Mouse (Mus musculus) heart, embryonic 13.5 days (tissue): ENCODE data around the gene BC024978. TPM values are rescaled to one million over a fixed set of nuclear protein-coding genes. Genes with fewer than 3 reads are reported as not detected.

Source experiments
- ATAC-seq: fragments of 200-750 bp; cut with Nextera tagmentation; 2 replicates; pipeline ENCODE4 v1.8.0; 2017; ENCODE audit warnings: moderate TSS enrichment; ENCODE audit not compliant: insufficient number of reproducible peaks, low FRiP score, low TSS enrichment; ENCODE audit errors: extremely low read depth
- H3K27ac ChIP-seq: fragments of 300-500 bp; sonication (generic); replicated peaks from 2 replicates; pipeline ENCODE4 v1.5.1; 2015; ENCODE audit warnings: moderate library complexity, mild to moderate bottlenecking, inconsistent platforms
- H3K27me3 ChIP-seq: fragments of 300-500 bp; sonication (generic); replicated peaks from 2 replicates; pipeline ENCODE4 v1.6.1; 2015; ENCODE audit warnings: mild to moderate bottlenecking, inconsistent platforms
- H3K36me3 ChIP-seq: fragments of 300-500 bp; sonication (generic); 2 replicates; pipeline ENCODE4 v1.6.1; 2015; ENCODE audit warnings: mild to moderate bottlenecking, inconsistent platforms
- H3K4me1 ChIP-seq: fragments of 300-500 bp; sonication (generic); 2 replicates; pipeline ENCODE4 v1.6.1; 2015; ENCODE audit warnings: inconsistent platforms
- H3K4me2 ChIP-seq: fragments of 300-500 bp; sonication (generic); 2 replicates; pipeline ENCODE4 v1.6.1; 2015; ENCODE audit warnings: inconsistent platforms, mild to moderate bottlenecking, moderate library complexity
- H3K4me3 ChIP-seq: fragments of 300-500 bp; sonication (generic); 2 replicates; pipeline ENCODE4 v1.5.1; 2015; ENCODE audit warnings: moderate library complexity, mild to moderate bottlenecking, inconsistent platforms
- H3K9ac ChIP-seq: fragments of 300-500 bp; sonication (generic); 2 replicates; pipeline ENCODE4 v1.6.1; 2015; ENCODE audit warnings: inconsistent platforms, mild to moderate bottlenecking, moderate library complexity
- H3K9me3 ChIP-seq: fragments of 300-500 bp; sonication (generic); 2 replicates; pipeline ENCODE4 v1.6.1; 2016; ENCODE audit warnings: inconsistent platforms
- WGBS: fragments of 180-500 bp; shearing (Covaris S2); methylation state at CpG from one replicate; pipeline ENCODE4 v1.1.7; 2015; ENCODE audit warnings: mixed read lengths; 5-methylcytosine and 5-hydroxymethylcytosine counted together
- microRNA counts: library from miRNA; unstranded; fragments of <30 nt; microRNA quantifications from one replicate; lab custom pipeline; 2016
- microRNA-seq: library from miRNA; unstranded; fragments of <30 nt; microRNA quantifications from one replicate; pipeline ENCODE4, GENCODE M21; 2016
- polyA plus RNA-seq: library from polyadenylated mRNA; unstranded; fragments of >200 nt; fragmentation: Nextera tagmentation; extraction: Ambion mirVana; gene quantifications from 2 replicates; pipeline ENCODE4 v1.2.1, GENCODE M21; 2015

BC024978 gene
- polyA plus RNA-seq, 1 experiment from 2014 or later, result 2.9 TPM

DNA sequence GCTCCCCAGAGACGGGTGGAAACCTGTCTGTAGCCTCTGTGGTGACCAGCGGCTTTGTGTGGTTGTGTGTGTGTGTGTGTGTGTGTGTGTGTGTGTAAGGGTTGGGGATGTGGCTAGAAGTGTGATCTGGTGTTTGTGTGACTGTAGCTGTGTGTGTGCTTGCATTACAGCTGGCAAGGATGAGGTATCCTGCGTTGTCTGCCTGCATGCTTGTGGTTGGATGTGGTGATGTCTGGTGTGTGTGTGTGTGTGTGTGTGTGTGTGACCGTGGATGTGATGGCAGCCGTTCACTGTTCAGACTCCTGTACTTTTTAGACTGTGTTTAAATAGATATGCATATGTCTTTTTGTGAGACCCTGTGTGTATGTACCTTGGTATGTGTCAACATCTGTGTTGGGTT, 64.2 kb downstream of the BC024978 start:
- peaks cover 26% of the 10 kb centered on the region for H3K36me3 ChIP-seq
- 32% methylated on average over 5 of the region's 5 CpGs for WGBS
- H3K27me3 ChIP-seq, result no peaks in the 10 kb centered on the region
- peaks cover 39% of the 10 kb centered on the region for H3K4me1 ChIP-seq
- H3K9me3 ChIP-seq, result no peaks in the 10 kb centered on the region
- peak overlapping the region; percentile 65 for H3K27ac ChIP-seq
- peak overlapping the region; percentile 81 for H3K4me3 ChIP-seq
- no peak for ATAC-seq
- H3K4me2 ChIP-seq, result peak overlapping the region; percentile 88
- peak overlapping the region; percentile 96 for H3K9ac ChIP-seq

MicroRNA genes within 50 kb of the gene (microRNA counts, 519-probe panel; counts per million panel counts)
- 209 counts per million, percentile 61 among the panel's probes with 10 or more counts for microRNA mmu-miR-1191 (lab: Ali Mortazavi, UCI)

Small RNA genes lying within 50 kb of the gene (microRNA-seq; reads per million reads assigned to microRNA genes)
- gene Mir1191 (3.7 reads per million, percentile 15 among the genes with 10 or more reads in this experiment), gene Mir3101 (not detected)

Other genes with a start within 250 kb of the BC024978 start
- not detected in 2 replicates for gene Cyp2a12, start 166.7 kb upstream of the BC024978 start, polyA plus RNA-seq
- not detected in 2 replicates for gene Cyp2f2, start 75.9 kb upstream of the BC024978 start, polyA plus RNA-seq
- 0.12 TPM in 1 of 2 replicates, not detected in the other for gene Cyp2t4, start 42.1 kb upstream of the BC024978 start, polyA plus RNA-seq
- 48.1 and 52.7 TPM in 2 replicates for gene Egln2, start 29.0 kb upstream of the BC024978 start, polyA plus RNA-seq
- gene Rab4b, start 16.9 kb upstream of the BC024978 start, polyA plus RNA-seq, result 48.6 and 48.8 TPM in 2 replicates
- 0.31 TPM in 1 of 2 replicates, not detected in the other for gene Gm21983, start 14.7 kb upstream of the BC024978 start, polyA plus RNA-seq
- gene Mia, start 14.6 kb upstream of the BC024978 start, polyA plus RNA-seq, result 4.3 and 4.8 TPM in 2 replicates
- gene Snrpa, start 490 bp downstream of the BC024978 start, polyA plus RNA-seq, result 158 TPM in 2 replicates
- gene Itpkc, start 32.9 kb downstream of the BC024978 start, polyA plus RNA-seq, result 2.3 and 3.3 TPM in 2 replicates
- gene Coq8b, start 37.2 kb downstream of the BC024978 start, polyA plus RNA-seq, result 10.2 and 12.0 TPM in 2 replicates
- 8.3 and 8.8 TPM in 2 replicates for gene Numbl, start 62.7 kb downstream of the BC024978 start, polyA plus RNA-seq
- gene Ltbp4, start 141.9 kb downstream of the BC024978 start, polyA plus RNA-seq, result 51.3 and 53.3 TPM in 2 replicates
- 28.8 and 32.2 TPM in 2 replicates for gene Shkbp1, start 160.2 kb downstream of the BC024978 start, polyA plus RNA-seq
- 0.83 and 0.90 TPM in 2 replicates for gene Gm20479, start 161.6 kb downstream of the BC024978 start, polyA plus RNA-seq